Mouse (Mus musculus) bone marrow macrophage, adult 2 months (primary cell): Measurements from ENCODE around the gene Rab4a.

ENCODE experiments used
- CTCF ChIP-seq: IDR thresholded peaks from 2 replicates; pipeline ENCODE4 v1.5.1; 2012; ENCODE audit warnings: low read depth, mild to moderate bottlenecking, low read length, moderate library complexity
- POLR2A ChIP-seq: IDR thresholded peaks from 2 replicates; pipeline ENCODE4 v1.6.1; 2012; ENCODE audit warnings: mild to moderate bottlenecking, low read depth, low read length, borderline replicate concordance

DNA sequence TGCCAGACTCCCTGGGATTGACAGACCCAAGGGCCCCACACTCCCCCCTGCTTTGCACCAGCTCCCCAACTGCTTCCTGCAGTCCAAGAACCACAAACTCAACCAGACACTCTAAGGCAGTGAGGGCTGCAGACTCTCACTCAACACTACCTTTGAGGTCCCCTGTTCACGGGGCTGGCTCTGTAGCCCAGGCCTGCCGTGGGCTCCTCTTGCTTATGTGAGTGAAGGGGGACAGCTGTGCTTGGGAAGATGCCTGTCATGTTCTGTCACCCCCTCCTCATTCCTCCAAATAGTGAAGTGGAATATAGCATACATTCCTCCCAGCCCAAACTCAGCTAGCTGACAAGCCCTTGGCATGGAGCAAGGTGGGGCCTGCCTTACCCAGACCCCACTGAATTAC lies 76.6 kb downstream of the Rab4a start:
- TF ChIP-seq CTCF (no peak), POLR2A (no peak)
